8 mouse cellular contexts compared by ENCODE assay signal in the genomic region with DNA sequence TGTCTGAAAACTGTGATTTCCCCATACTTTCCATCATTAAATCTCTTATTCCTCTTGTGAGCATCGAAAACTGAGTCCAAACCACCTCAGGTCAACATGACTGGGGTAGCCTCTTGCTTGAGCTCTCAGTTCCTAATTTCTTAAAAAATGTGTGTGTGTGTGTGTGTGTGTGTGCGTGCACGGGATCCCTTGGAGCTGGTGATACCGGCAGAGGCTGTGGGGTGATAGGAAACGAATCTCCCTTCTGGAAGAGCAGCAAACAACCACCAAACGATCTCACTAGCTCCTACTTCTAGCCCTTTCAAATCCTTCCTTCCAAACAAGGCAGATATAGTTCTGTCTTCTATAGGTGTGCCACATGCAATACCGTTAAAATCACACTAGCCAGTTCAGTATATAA. TPM values are rescaled to one million over a fixed set of nuclear protein-coding genes. Genes with fewer than 3 reads are reported as not detected.
DNase-seq lines count a peak whose midpoint lies in the region; ATAC-seq lines count a peak whose summit lies in the region.

No protein-coding gene starts in this region.

- H3K9me3 ChIP-seq in kidney, embryonic 15.5 days (replicated peaks) = no peaks in the 10 kb centered on the region
- H3K9me3 ChIP-seq in embryonic facial prominence, embryonic 15.5 days (replicated peaks) = no peaks in the 10 kb centered on the region
- H3K9me3 ChIP-seq in intestine, embryonic 14.5 days (ENCODE audit: control insufficient read depth, low read length) = no peaks in the 10 kb centered on the region
- no peaks in the 10 kb centered on the region for H3K9me3 ChIP-seq in midbrain, embryonic 14.5 days (ENCODE audit: control insufficient read depth, low read length)

- H3K4me2 ChIP-seq in kidney, embryonic 15.5 days = peak overlapping the region; percentile 89
- peak overlapping the region; percentile 86 for H3K4me2 ChIP-seq in embryonic facial prominence, embryonic 15.5 days (replicated peaks)
- peak overlapping the region; percentile 76 for H3K4me2 ChIP-seq in intestine, embryonic 14.5 days (ENCODE audit: low read length)
- peak overlapping the region; percentile 76 for H3K4me2 ChIP-seq in midbrain, embryonic 14.5 days (ENCODE audit: low read length)

- H3K4me1 ChIP-seq in kidney, embryonic 15.5 days = peaks cover 6% of the 10 kb centered on the region; the same call in 1 of the 2 replicates
- H3K4me1 ChIP-seq in embryonic facial prominence, embryonic 15.5 days = peaks cover 4% of the 10 kb centered on the region; the same call in 1 of the 2 replicates
- H3K4me1 ChIP-seq in intestine, embryonic 14.5 days (replicated peaks; ENCODE audit: control insufficient read depth, insufficient read depth, low read length) = peaks cover 3% of the 10 kb centered on the region; the same call in 1 of the 2 replicates
- peaks cover 6% of the 10 kb centered on the region; the same call in 1 of the 2 replicates for H3K4me1 ChIP-seq in midbrain, embryonic 14.5 days (ENCODE audit: control insufficient read depth, insufficient read depth, low read length)

- peak overlapping the region; percentile 84; the same call in 1 of the 2 replicates for H3K9ac ChIP-seq in kidney, embryonic 15.5 days
- H3K9ac ChIP-seq in embryonic facial prominence, embryonic 15.5 days = peak overlapping the region; percentile 70; the same call in 1 of the 2 replicates
- H3K9ac ChIP-seq in intestine, embryonic 14.5 days (ENCODE audit: low read length) = peak overlapping the region; percentile 68; the same call in 1 of the 2 replicates
- peak overlapping the region; percentile 81 for H3K9ac ChIP-seq in midbrain, embryonic 14.5 days (replicated peaks; ENCODE audit: low read length)

- no peak for ATAC-seq in kidney, embryonic 15.5 days (replicated peaks; ENCODE audit: low FRiP score)
- ATAC-seq in embryonic facial prominence, embryonic 15.5 days (ENCODE audit: insufficient number of reproducible peaks, low FRiP score, low TSS enrichment, low read depth) = no peak
- ATAC-seq in intestine, embryonic 14.5 days (replicated peaks; ENCODE audit: low FRiP score, low TSS enrichment, low read depth) = no peak
- ATAC-seq in midbrain, embryonic 14.5 days (ENCODE audit: low FRiP score, low TSS enrichment) = no peak

- peak overlapping the region; percentile 90; the same call in 1 of the 2 replicates for H3K27ac ChIP-seq in kidney, embryonic 15.5 days
- 0 out of 2 replicates have a peak overlapping the region, but pooled peaks have one; percentile 91 for H3K27ac ChIP-seq in embryonic facial prominence, embryonic 15.5 days (replicated peaks)
- no peak overlapping the region for H3K27ac ChIP-seq in intestine, embryonic 14.5 days (ENCODE audit: low read depth)
- H3K27ac ChIP-seq in midbrain, embryonic 14.5 days (replicated peaks; ENCODE audit: low read depth, low read length) = peak overlapping the region; percentile 92

- peaks cover 27% of the 10 kb centered on the region for H3K36me3 ChIP-seq in kidney, embryonic 15.5 days
- peaks cover 25% of the 10 kb centered on the region for H3K36me3 ChIP-seq in embryonic facial prominence, embryonic 15.5 days
- peaks cover 19% of the 10 kb centered on the region for H3K36me3 ChIP-seq in intestine, embryonic 14.5 days (ENCODE audit: control insufficient read depth, insufficient read depth, low read length)
- peaks cover 5% of the 10 kb centered on the region; the same call in 1 of the 2 replicates for H3K36me3 ChIP-seq in midbrain, embryonic 14.5 days (ENCODE audit: control insufficient read depth, insufficient read depth, low read length)

- H3K27me3 ChIP-seq in kidney, embryonic 15.5 days = no peaks in the 10 kb centered on the region
- H3K27me3 ChIP-seq in embryonic facial prominence, embryonic 15.5 days = no peaks in the 10 kb centered on the region
- H3K27me3 ChIP-seq in intestine, embryonic 14.5 days (replicated peaks; ENCODE audit: control insufficient read depth, insufficient read depth, low read length) = no peaks in the 10 kb centered on the region
- H3K27me3 ChIP-seq in midbrain, embryonic 14.5 days (ENCODE audit: control insufficient read depth, insufficient read depth, low read length) = no peaks in the 10 kb centered on the region

- 84% methylated on average over 7 of the region's 7 CpGs for WGBS in kidney, embryonic 15.5 days
- 81% methylated on average over 7 of the region's 7 CpGs for WGBS in embryonic facial prominence, embryonic 15.5 days
- 87% methylated on average over 7 of the region's 7 CpGs for WGBS in intestine, embryonic 14.5 days
- WGBS in midbrain, embryonic 14.5 days = 83% methylated on average over 7 of the region's 7 CpGs

- peak overlapping the region; percentile 73 for H3K4me3 ChIP-seq in kidney, embryonic 15.5 days (replicated peaks)
- peak overlapping the region; percentile 74 for H3K4me3 ChIP-seq in embryonic facial prominence, embryonic 15.5 days (replicated peaks)
- H3K4me3 ChIP-seq in intestine, embryonic 14.5 days (ENCODE audit: low read depth, low read length) = peak overlapping the region; percentile 58
- peak overlapping the region; percentile 54 for H3K4me3 ChIP-seq in midbrain, embryonic 14.5 days (replicated peaks; ENCODE audit: low read depth, low read length)

- DNase-seq in kidney, postnatal 14 days = no peak
- DNase-seq in intestine, embryonic 14.5 days (ENCODE audit: low spot score) = peak; percentile 55
- no peak for DNase-seq in midbrain, embryonic 14.5 days
- DNase-seq in frontal cortex, postnatal 25 days (ENCODE audit: low spot score in 2 of 2) = no peak
- DNase-seq in ovary, adult 18-20 months (ENCODE audit: low spot score) = no peak
- DNase-seq in natural killer cell, adult 2 months (ENCODE audit: low spot score in 2 of 2) = no peak

RNA-seq across cellular contexts. Expression of a gene that starts 0.6 kb away (rescaled TPM):
- polyA plus RNA-seq in kidney, embryonic 15.5 days (2015; fragmentation: Nextera tagmentation; extraction: Ambion mirVana) = 1.6 and 2.0 TPM in 2 replicates
- 1.5 and 1.7 TPM in 2 replicates for polyA plus RNA-seq in embryonic facial prominence, embryonic 15.5 days (2015; fragmentation: Nextera tagmentation; extraction: Ambion mirVana)
- polyA plus RNA-seq in intestine, embryonic 14.5 days (2014; fragmentation: Nextera tagmentation; extraction: Ambion mirVana) = 1.0 and 1.1 TPM in 2 replicates
- polyA plus RNA-seq in midbrain, embryonic 14.5 days (2014; fragmentation: Nextera tagmentation; extraction: Ambion mirVana) = 1.0 and 1.2 TPM in 2 replicates

RNA-seq across cellular contexts. Expression of a gene that starts 10.0 kb away (rescaled TPM):
- polyA plus RNA-seq in kidney, embryonic 15.5 days (2015; fragmentation: Nextera tagmentation; extraction: Ambion mirVana) = 115 and 119 TPM in 2 replicates
- 228 and 237 TPM in 2 replicates for polyA plus RNA-seq in embryonic facial prominence, embryonic 15.5 days (2015; fragmentation: Nextera tagmentation; extraction: Ambion mirVana)
- 313 and 340 TPM in 2 replicates for polyA plus RNA-seq in intestine, embryonic 14.5 days (2014; fragmentation: Nextera tagmentation; extraction: Ambion mirVana)
- polyA plus RNA-seq in midbrain, embryonic 14.5 days (2014; fragmentation: Nextera tagmentation; extraction: Ambion mirVana) = 115 and 150 TPM in 2 replicates

RNA-seq across cellular contexts. Expression of a gene that starts 54.4 kb away (rescaled TPM):
- polyA plus RNA-seq in kidney, embryonic 15.5 days (2015; fragmentation: Nextera tagmentation; extraction: Ambion mirVana) = 0.06 TPM in 2 replicates
- polyA plus RNA-seq in embryonic facial prominence, embryonic 15.5 days (2015; fragmentation: Nextera tagmentation; extraction: Ambion mirVana) = 2.0 and 3.6 TPM in 2 replicates
- 0.11 TPM in 2 replicates for polyA plus RNA-seq in intestine, embryonic 14.5 days (2014; fragmentation: Nextera tagmentation; extraction: Ambion mirVana)
- 0.47 and 0.77 TPM in 2 replicates for polyA plus RNA-seq in midbrain, embryonic 14.5 days (2014; fragmentation: Nextera tagmentation; extraction: Ambion mirVana)

RNA-seq across cellular contexts. Expression of a gene that starts 54.4 kb away (rescaled TPM):
- 15.6 and 19.4 TPM in 2 replicates for polyA plus RNA-seq in kidney, embryonic 15.5 days (2015; fragmentation: Nextera tagmentation; extraction: Ambion mirVana)
- 19.3 and 20.6 TPM in 2 replicates for polyA plus RNA-seq in embryonic facial prominence, embryonic 15.5 days (2015; fragmentation: Nextera tagmentation; extraction: Ambion mirVana)
- 9.9 and 13.0 TPM in 2 replicates for polyA plus RNA-seq in intestine, embryonic 14.5 days (2014; fragmentation: Nextera tagmentation; extraction: Ambion mirVana)
- polyA plus RNA-seq in midbrain, embryonic 14.5 days (2014; fragmentation: Nextera tagmentation; extraction: Ambion mirVana) = 3.4 and 5.2 TPM in 2 replicates
